Mouse (Mus musculus) gastrocnemius, postnatal 36 days (tissue): ENCODE measurements around the gene Mybphl. TPM values are rescaled to one million over a fixed set of nuclear protein-coding genes. Genes with fewer than 3 reads are reported as not detected.
A peak's percentile ranks its signal among the peaks of the same experiment; 100 is the strongest.

Experiments
- DNase-seq, 2 experiments: peaks; one replicate each; pipeline ENCODE4 v3.0.0; 2022
- intact Hi-C: fragments of 180-260 bp; cut with DNase I; formaldehyde crosslinking; loops from one replicate; pipeline ENCODE4 v1.15.1; 2025
- total RNA-seq, 2 experiments: library from RNA; stranded (reverse); gene quantifications; 2 replicates each; pipeline ENCODE4 v1.2.3; 2021

Mybphl gene
- total RNA-seq, 2 experiments from 2014 or later = not detected

- intact Hi-C loops = no loop called here
- DNase-seq = no peak
Measured at GRCm38 (mm10) chr3:108368721-108369120, 4.0 kb downstream of the Mybphl start.

- no peak for DNase-seq
- intact Hi-C loops = no loop called here
Measured at GRCm38 (mm10) chr3:108372274-108372673, 7.6 kb downstream of the Mybphl start.

GRCm38 (mm10) chr3:108372691-108373090 is 8.0 kb downstream of the Mybphl start:
- DNase-seq = no peak
- intact Hi-C loops = no loop called here

- DNase-seq = no peak
- intact Hi-C loops = no loop called here
Measured at GRCm38 (mm10) chr3:108378875-108379663, 14.4 kb downstream of the Mybphl start.

- intact Hi-C loops = loop anchor here (10.0 kb wide), 1 partner anchor 216 kb away; no protein-coding TSS in a partner anchor
- DNase-seq = no peak
Measured at GRCm38 (mm10) chr3:108380695-108381094, 16.0 kb downstream of the Mybphl start.

- intact Hi-C loops = loop anchor here (10.0 kb wide), 1 partner anchor 217 kb away; no protein-coding TSS in a partner anchor
- DNase-seq = no peak
Measured at GRCm38 (mm10) chr3:108381945-108382875, 17.5 kb downstream of the Mybphl start.

- peak; percentile 83 to 85 for DNase-seq
- intact Hi-C loops = loop anchor here (10.0 kb wide), 1 partner anchor 219 kb away; no protein-coding TSS in a partner anchor
Measured at GRCm38 (mm10) chr3:108383485-108384354, 19.0 kb downstream of the Mybphl start, which contains the start of gene Psrc1. Psrc1 (plus strand) TSS chr3:108383839.

GRCm38 (mm10) chr3:108384425-108384824 is 19.7 kb downstream of the Mybphl start:
- intact Hi-C loops = loop anchor here (10.0 kb wide), 1 partner anchor 220 kb away; no protein-coding TSS in a partner anchor
- DNase-seq = no peak

- DNase-seq = no peak
- intact Hi-C loops = loop anchor here (2.0 to 10.0 kb wide), 2 partner anchors 103 to 221 kb away; no protein-coding TSS in a partner anchor
Measured at GRCm38 (mm10) chr3:108386186-108386585, 21.5 kb downstream of the Mybphl start.

- intact Hi-C loops = loop anchor here (10.0 kb wide), 1 partner anchor 224 kb away; no protein-coding TSS in a partner anchor
- peak; percentile 94 to 95 for DNase-seq
Measured at GRCm38 (mm10) chr3:108389111-108389545, 24.4 kb downstream of the Mybphl start.

- DNase-seq = no peak
- intact Hi-C loops = no loop called here
Measured at GRCm38 (mm10) chr3:108392299-108392698, 27.6 kb downstream of the Mybphl start.

- intact Hi-C loops = no loop called here
- DNase-seq = no peak
Measured at GRCm38 (mm10) chr3:108392793-108393192, 28.1 kb downstream of the Mybphl start.

- intact Hi-C loops = no loop called here
- no peak for DNase-seq
Measured at GRCm38 (mm10) chr3:108398281-108398680, 33.6 kb downstream of the Mybphl start.

GRCm38 (mm10) chr3:108400442-108400841 is 35.7 kb downstream of the Mybphl start:
- intact Hi-C loops = loop anchor here (2.0 kb wide), 1 partner anchor 162 kb away; the partner anchor contains the start of gene Tmem167b

GRCm38 (mm10) chr3:108401692-108402527 is 37.2 kb downstream of the Mybphl start:
- intact Hi-C loops = loop anchor here (2.0 kb wide), 1 partner anchor 161 kb away; the partner anchor contains the start of gene Tmem167b
- peak; percentile 76 to 84 for DNase-seq

More at GRCm38 (mm10) chr3:108400442-108400841, 35.7 kb downstream of the Mybphl start:
- DNase-seq = peak in 1 of 2 experiments; percentile 12

GRCm38 (mm10) chr3:108402528-108402920 is 37.8 kb downstream of the Mybphl start:
- intact Hi-C loops = no loop called here
- no peak for DNase-seq

GRCm38 (mm10) chr3:108405536-108406305 is 41.0 kb downstream of the Mybphl start:
- intact Hi-C loops = no loop called here
- DNase-seq = no peak
